Mouse (Mus musculus) kidney, embryonic 14.5 days (tissue): Measurements from ENCODE around the gene Tfip11. TPM values are rescaled to one million over a fixed set of nuclear protein-coding genes. Genes with fewer than 3 reads are reported as not detected.

Source experiments
- ATAC-seq: fragments of 200-750 bp; cut with Nextera tagmentation; 2 replicates; pipeline ENCODE4 v1.8.0; 2017; ENCODE audit warnings: moderate number of reproducible peaks, mild to moderate bottlenecking, moderate TSS enrichment, moderate library complexity; ENCODE audit not compliant: low FRiP score, low TSS enrichment
- H3K27ac ChIP-seq: fragments of 300-500 bp; sonication (generic); 2 replicates; pipeline ENCODE4 v1.5.1; 2014; ENCODE audit warnings: low read depth, mild to moderate bottlenecking, low read length, moderate library complexity, mixed read lengths
- H3K27me3 ChIP-seq: fragments of 300-500 bp; sonication (generic); 2 replicates; pipeline ENCODE4 v1.6.1; 2014; ENCODE audit warnings: mild to moderate bottlenecking, low read length; ENCODE audit not compliant: control insufficient read depth, insufficient read depth
- H3K36me3 ChIP-seq: fragments of 300-500 bp; sonication (generic); 2 replicates; pipeline ENCODE4 v1.6.1; 2014; ENCODE audit warnings: low read length, mixed read lengths; ENCODE audit not compliant: control insufficient read depth, insufficient read depth
- H3K4me1 ChIP-seq: fragments of 300-500 bp; sonication (generic); 2 replicates; pipeline ENCODE4 v1.6.1; 2014; ENCODE audit warnings: low read length, mixed read lengths; ENCODE audit not compliant: control insufficient read depth, insufficient read depth
- H3K4me2 ChIP-seq: fragments of 300-500 bp; sonication (generic); replicated peaks from 2 replicates; pipeline ENCODE4 v1.6.1; 2014; ENCODE audit warnings: low read depth, mild to moderate bottlenecking, low read length
- H3K4me3 ChIP-seq: fragments of 300-500 bp; sonication (generic); 2 replicates; pipeline ENCODE4 v1.5.1; 2014; ENCODE audit warnings: mild to moderate bottlenecking, low read length
- H3K9ac ChIP-seq: fragments of 300-500 bp; sonication (generic); 2 replicates; pipeline ENCODE4 v1.6.1; 2014; ENCODE audit warnings: low read depth, mild to moderate bottlenecking, low read length, moderate library complexity
- H3K9me3 ChIP-seq: fragments of 300-500 bp; sonication (generic); 2 replicates; pipeline ENCODE4 v1.6.1; 2016; ENCODE audit warnings: low read length; ENCODE audit not compliant: control insufficient read depth
- WGBS: fragments of 180-500 bp; shearing (Covaris S2); extraction: QIAGEN DNeasy Blood & Tissue Kit; methylation state at CpG from one replicate; pipeline ENCODE4 v1.1.7; 2014; 5-methylcytosine and 5-hydroxymethylcytosine counted together
- polyA plus RNA-seq: library from polyadenylated mRNA; unstranded; fragments of >200 nt; fragmentation: Nextera tagmentation; extraction: Ambion mirVana; gene quantifications from 2 replicates; pipeline ENCODE4 v1.2.1, GENCODE M21; 2014

The Tfip11 gene
- polyA plus RNA-seq, 1 experiment from 2014 or later = 22.3 TPM

DNA sequence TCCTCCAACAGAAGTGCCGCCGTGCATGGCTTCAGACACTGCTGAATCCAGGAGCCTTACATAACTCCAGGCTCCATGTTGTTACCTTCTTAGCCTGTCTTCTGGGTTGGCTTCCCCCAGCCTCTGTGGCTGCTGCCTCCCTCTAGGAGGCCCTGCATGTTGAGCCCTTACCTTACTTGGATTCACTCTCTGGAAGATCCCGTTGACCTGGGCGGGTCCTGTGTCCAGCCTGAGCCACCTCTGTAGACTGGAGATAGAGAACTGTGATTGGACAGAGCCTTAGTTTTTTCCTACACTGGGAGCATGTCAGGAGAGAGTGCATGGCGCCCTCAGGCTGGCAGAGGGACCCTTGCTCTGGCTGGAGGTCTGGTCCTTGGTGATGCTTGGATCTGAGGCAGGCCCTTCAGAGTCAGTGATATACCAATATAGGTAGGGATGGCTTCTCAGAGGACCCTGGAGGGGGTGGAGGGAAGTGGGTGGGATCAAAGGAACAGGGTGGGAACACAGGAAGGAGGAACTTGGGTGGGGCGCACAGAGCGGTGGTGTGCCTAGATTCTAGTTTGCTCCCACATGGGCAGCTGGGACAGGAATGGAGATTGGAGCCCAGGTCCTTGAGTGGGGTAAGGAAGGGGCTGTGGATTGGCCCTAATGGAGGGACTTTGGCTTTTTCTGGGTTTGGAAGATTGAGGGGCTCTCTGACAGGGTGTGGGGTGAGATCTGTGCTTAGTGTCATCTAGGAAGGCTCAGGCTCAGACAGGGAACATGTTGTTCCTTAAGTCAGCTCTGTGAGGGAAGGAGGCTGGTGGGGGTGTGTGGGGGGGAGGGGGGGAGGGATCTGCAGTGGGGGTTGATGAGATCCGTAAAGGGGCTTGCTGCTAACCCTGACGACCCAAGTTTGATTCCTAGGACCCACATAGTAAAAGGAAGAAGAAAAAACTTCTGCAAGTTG lies 37.7 kb upstream of the Tfip11 start:
- H3K27me3 ChIP-seq = no peaks in the 10 kb centered on the region
- H3K9ac ChIP-seq = no peak overlapping the region
- no peak overlapping the region; the same call in 1 of the 2 replicates for H3K4me2 ChIP-seq
- H3K4me3 ChIP-seq = no peak overlapping the region
- H3K9me3 ChIP-seq = no peaks in the 10 kb centered on the region
- no peaks in the 10 kb centered on the region for H3K36me3 ChIP-seq
- no peak for ATAC-seq
- H3K27ac ChIP-seq = no peak overlapping the region
- 68% methylated on average over 9 of the region's 9 CpGs for WGBS
- peaks cover 34% of the 10 kb centered on the region for H3K4me1 ChIP-seq

DNA sequence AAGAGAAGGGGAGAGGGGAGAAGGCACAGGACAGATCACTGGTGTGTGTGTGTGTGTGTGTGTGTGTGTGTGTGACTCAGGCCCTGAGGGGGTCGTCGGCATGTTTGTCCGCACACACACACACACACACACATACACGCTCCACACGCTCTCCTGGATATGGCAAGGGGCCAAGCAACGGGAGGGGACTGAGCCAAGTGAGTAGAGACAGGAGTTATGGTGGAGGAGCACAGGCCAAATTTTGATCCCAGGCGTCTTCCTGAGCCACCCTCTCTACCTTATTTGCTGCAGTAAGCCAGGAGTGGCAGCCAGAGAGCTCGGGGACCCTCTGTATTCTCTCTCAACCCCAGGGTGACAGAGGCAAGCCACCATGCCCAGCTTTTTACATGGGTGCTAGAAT lies 36.9 kb upstream of the Tfip11 start:
- no peak overlapping the region for H3K4me3 ChIP-seq
- H3K4me2 ChIP-seq = no peak overlapping the region; the same call in 1 of the 2 replicates
- no peaks in the 10 kb centered on the region for H3K27me3 ChIP-seq
- H3K27ac ChIP-seq = no peak overlapping the region
- 50% methylated on average over 8 of the region's 8 CpGs for WGBS
- no peaks in the 10 kb centered on the region for H3K36me3 ChIP-seq
- peaks cover 33% of the 10 kb centered on the region; the same call in 1 of the 2 replicates for H3K4me1 ChIP-seq
- H3K9me3 ChIP-seq = no peaks in the 10 kb centered on the region
- H3K9ac ChIP-seq = no peak overlapping the region
- ATAC-seq = no peak

DNA sequence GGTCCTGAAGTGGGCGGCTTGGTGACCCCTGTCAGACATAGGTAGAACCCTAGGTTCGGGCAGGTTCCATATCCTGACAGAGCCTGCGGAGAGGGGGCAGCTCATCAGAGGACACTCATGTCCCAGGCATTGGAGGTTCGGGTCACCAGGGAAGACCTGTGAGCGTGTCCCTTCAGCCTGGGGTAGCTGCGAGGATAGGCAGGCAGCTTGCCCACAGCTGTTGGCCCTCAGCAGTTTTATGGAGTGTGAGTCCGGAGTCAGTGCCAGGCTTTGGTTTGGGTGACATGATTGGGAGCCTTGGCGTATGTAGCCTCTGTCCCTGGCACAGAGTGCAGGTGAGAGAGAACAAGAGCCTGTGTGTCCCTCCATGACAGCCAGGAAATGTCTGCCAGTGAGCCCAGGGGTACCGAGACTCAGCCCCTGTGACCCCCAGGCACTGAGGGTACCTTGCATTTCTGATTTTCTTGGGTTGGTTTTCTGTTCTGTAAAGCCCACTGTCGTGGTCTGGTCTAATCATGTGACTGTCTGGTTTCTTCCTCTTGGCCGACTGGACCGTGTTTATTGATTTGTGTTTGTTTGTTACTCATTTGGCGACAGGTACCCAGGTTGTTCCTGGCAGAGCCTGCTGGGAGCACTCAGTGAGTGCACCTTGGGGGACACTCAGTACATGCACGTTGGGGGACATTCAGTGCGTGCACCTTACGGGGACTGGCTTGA lies 36.2 kb upstream of the Tfip11 start:
- H3K4me3 ChIP-seq = no peak overlapping the region
- WGBS = 72% methylated on average over 16 of the region's 16 CpGs

GRCm38 (mm10) chr5:112290536-112290880 lies 35.6 kb upstream of the Tfip11 start:
- no peak for ATAC-seq
- WGBS = 71% methylated on average over 8 of the region's 8 CpGs

More for the DNA sequence above, 36.2 kb upstream of the Tfip11 start:
- ATAC-seq = no peak; the same call in 1 of the 2 replicates
- H3K27me3 ChIP-seq = no peaks in the 10 kb centered on the region
- peaks cover 40% of the 10 kb centered on the region for H3K4me1 ChIP-seq
- H3K9ac ChIP-seq = no peak overlapping the region
- no peaks in the 10 kb centered on the region for H3K9me3 ChIP-seq
- H3K27ac ChIP-seq = no peak overlapping the region
- H3K36me3 ChIP-seq = no peaks in the 10 kb centered on the region
- no peak overlapping the region for H3K4me2 ChIP-seq

GRCm38 (mm10) chr5:112291866-112292265 lies 34.3 kb upstream of the Tfip11 start:
- Histone ChIP-seq H3K27ac (no peak overlapping the region), H3K36me3 (no peaks in the 10 kb centered on the region), H3K9me3 (no peaks in the 10 kb centered on the region), H3K4me1 (peaks cover 34% of the 10 kb centered on the region), H3K9ac (no peak overlapping the region), H3K4me3 (no peak overlapping the region), H3K27me3 (no peaks in the 10 kb centered on the region), H3K4me2 (no peak overlapping the region)
- WGBS = 86% methylated on average over 5 of the region's 5 CpGs
- no peak for ATAC-seq

More at GRCm38 (mm10) chr5:112290536-112290880, 35.6 kb upstream of the Tfip11 start:
- Histone ChIP-seq H3K27ac (no peak overlapping the region), H3K9ac (no peak overlapping the region), H3K36me3 (no peaks in the 10 kb centered on the region), H3K27me3 (no peaks in the 10 kb centered on the region), H3K4me2 (no peak overlapping the region), H3K4me3 (no peak overlapping the region), H3K9me3 (no peaks in the 10 kb centered on the region), H3K4me1 (peaks cover 40% of the 10 kb centered on the region)

DNA sequence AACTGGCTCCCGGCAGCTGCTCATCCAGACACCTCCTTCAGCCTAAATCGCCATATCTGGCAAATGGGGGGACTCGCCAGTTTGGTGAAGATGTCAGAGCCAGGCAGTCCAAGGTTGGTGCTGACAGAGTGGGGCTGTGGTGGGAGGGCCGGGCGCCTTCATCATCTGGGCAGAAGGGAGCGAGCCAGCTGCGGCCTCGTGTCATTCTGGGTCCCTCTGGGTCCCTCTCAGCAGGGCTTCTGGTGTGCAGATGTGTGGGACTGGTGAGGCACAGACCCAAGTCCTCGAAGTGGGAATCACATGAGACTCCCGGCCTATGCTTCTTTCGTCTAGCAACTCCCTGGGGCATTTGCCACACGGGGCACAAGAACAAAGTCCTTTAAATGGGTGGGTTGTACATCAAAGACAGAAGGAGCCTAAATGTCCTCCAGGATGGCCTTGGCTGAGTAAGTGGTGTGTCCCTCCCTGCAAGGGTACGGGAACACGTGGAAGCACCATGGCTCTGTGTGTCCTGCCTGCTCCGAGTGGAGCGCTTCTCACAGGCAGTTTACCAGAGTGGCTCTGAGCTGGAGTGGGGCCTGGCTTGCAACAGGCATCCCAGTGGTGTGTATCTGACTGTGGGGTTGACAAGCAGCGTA lies 33.7 kb upstream of the Tfip11 start:
- no peak overlapping the region for H3K9ac ChIP-seq
- no peak for ATAC-seq
- no peak overlapping the region for H3K27ac ChIP-seq
- H3K4me1 ChIP-seq = peaks cover 30% of the 10 kb centered on the region
- H3K27me3 ChIP-seq = no peaks in the 10 kb centered on the region
- H3K36me3 ChIP-seq = no peaks in the 10 kb centered on the region
- H3K4me2 ChIP-seq = no peak overlapping the region
- no peak overlapping the region for H3K4me3 ChIP-seq
- WGBS = 79% methylated on average over 17 of the region's 17 CpGs
- H3K9me3 ChIP-seq = no peaks in the 10 kb centered on the region

GRCm38 (mm10) chr5:112293800-112294199 lies 32.4 kb upstream of the Tfip11 start:
- peaks cover 23% of the 10 kb centered on the region for H3K4me1 ChIP-seq
- no peaks in the 10 kb centered on the region for H3K9me3 ChIP-seq
- 53% methylated on average over 2 of the region's 2 CpGs for WGBS
- no peak overlapping the region for H3K27ac ChIP-seq
- H3K4me2 ChIP-seq = no peak overlapping the region
- H3K27me3 ChIP-seq = no peaks in the 10 kb centered on the region
- H3K9ac ChIP-seq = no peak overlapping the region
- ATAC-seq = no peak
- H3K36me3 ChIP-seq = no peaks in the 10 kb centered on the region
- no peak overlapping the region for H3K4me3 ChIP-seq

DNA sequence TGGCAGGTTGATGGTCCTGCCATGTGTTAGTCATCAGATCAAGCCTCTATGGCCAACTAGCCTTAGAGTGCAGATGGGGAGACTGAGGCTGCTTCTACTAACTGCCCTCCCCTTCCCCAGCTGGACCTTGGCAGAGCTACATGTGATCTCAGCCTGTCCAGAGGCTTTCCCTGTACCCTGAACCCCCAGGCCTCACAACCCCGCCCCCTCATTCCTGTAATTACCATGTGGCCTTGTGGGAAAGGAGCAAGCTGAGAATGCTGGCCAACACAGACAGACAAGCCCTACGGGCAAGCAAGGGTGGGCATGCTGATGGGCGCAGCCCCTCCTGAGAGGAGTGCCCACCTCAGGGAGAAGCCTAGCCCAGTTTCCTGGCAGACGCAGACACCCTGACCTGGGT lies 31.5 kb upstream of the Tfip11 start:
- Histone ChIP-seq H3K27ac (no peak overlapping the region), H3K9me3 (no peaks in the 10 kb centered on the region), H3K27me3 (no peaks in the 10 kb centered on the region), H3K9ac (no peak overlapping the region), H3K4me2 (no peak overlapping the region), H3K4me1 (peaks cover 20% of the 10 kb centered on the region; the same call in 1 of the 2 replicates), H3K4me3 (no peak overlapping the region), H3K36me3 (no peaks in the 10 kb centered on the region; the same call in 1 of the 2 replicates)
- WGBS = 69% methylated on average over 4 of the region's 4 CpGs
- ATAC-seq = no peak
